ENCODE assay signal across 8 mouse cellular contexts in genomic region chr14:88470495-88471434, GRCm38 (mm10). TPM values are rescaled to one million over a fixed set of nuclear protein-coding genes. Genes with fewer than 3 reads are reported as not detected.
DNase-seq lines count a peak whose midpoint lies in the region; ATAC-seq lines count a peak whose summit lies in the region.

Pcdh20 (minus strand) TSS chr14:88471396.

- peaks cover 4% of the 10 kb centered on the region; the same call in 1 of the 2 replicates for H3K27me3 ChIP-seq in intestine, embryonic 15.5 days (replicated peaks)
- peaks cover 20% of the 10 kb centered on the region for H3K27me3 ChIP-seq in liver, embryonic 15.5 days

- H3K27ac ChIP-seq in brown adipose tissue, adult 24 weeks (replicated peaks; ENCODE audit: low read depth, low read length) = no peak within 1 kb of the TSS
- H3K27ac ChIP-seq in intestine, embryonic 15.5 days = no peak within 1 kb of the TSS
- no peak within 1 kb of the TSS for H3K27ac ChIP-seq in liver, embryonic 15.5 days (replicated peaks)

- H3K4me2 ChIP-seq in intestine, embryonic 15.5 days (replicated peaks) = peak within 1 kb of the TSS; percentile 88
- H3K4me2 ChIP-seq in liver, embryonic 15.5 days = peak within 1 kb of the TSS; percentile 33

- peak; percentile 86 for ATAC-seq in frontal cortex, adult (ENCODE audit: low TSS enrichment)
- peak; percentile 80 for ATAC-seq in intestine, embryonic 15.5 days
- no peak for ATAC-seq in liver, embryonic 15.5 days (ENCODE audit: insufficient read depth)

- 2% methylated on average over 29 of the region's 29 CpGs for WGBS in intestine, embryonic 15.5 days
- WGBS in liver, embryonic 15.5 days (ENCODE audit: insufficient replicate concordance) = 3% methylated on average over 29 of the region's 29 CpGs

- H3K9me3 ChIP-seq in intestine, embryonic 15.5 days = no peaks in the 10 kb centered on the region
- no peaks in the 10 kb centered on the region for H3K9me3 ChIP-seq in liver, embryonic 15.5 days (replicated peaks)

- no peaks in the 10 kb centered on the region for H3K4me1 ChIP-seq in brown adipose tissue, adult 24 weeks (ENCODE audit: control insufficient read depth, insufficient read depth, insufficient read length, low read length)
- no peaks in the 10 kb centered on the region for H3K4me1 ChIP-seq in intestine, embryonic 15.5 days (replicated peaks)
- no peaks in the 10 kb centered on the region for H3K4me1 ChIP-seq in liver, embryonic 15.5 days (replicated peaks)

- H3K36me3 ChIP-seq in intestine, embryonic 15.5 days = no peaks in the 10 kb centered on the region
- H3K36me3 ChIP-seq in liver, embryonic 15.5 days (replicated peaks) = no peaks in the 10 kb centered on the region

- H3K9ac ChIP-seq in intestine, embryonic 15.5 days = no peak within 1 kb of the TSS
- H3K9ac ChIP-seq in liver, embryonic 15.5 days = no peak within 1 kb of the TSS

- peak within 1 kb of the TSS; percentile 21; the same call in 1 of the 2 replicates for H3K4me3 ChIP-seq in brown adipose tissue, adult 24 weeks (ENCODE audit: insufficient read depth, low read depth, low read length)
- H3K4me3 ChIP-seq in intestine, embryonic 15.5 days (replicated peaks) = peak within 1 kb of the TSS; percentile 43
- no peak within 1 kb of the TSS for H3K4me3 ChIP-seq in liver, embryonic 15.5 days (replicated peaks)

- DNase-seq in cerebellum, adult 18-20 months = peak; percentile 7 to 15
- no peak for DNase-seq in cerebellum, adult 9-10 months
- peak; percentile 83 for DNase-seq in retina, postnatal 1 day
- DNase-seq in thymus, postnatal 10 days (ENCODE audit: low spot score in 2 of 2) = no peak

RNA-seq across cellular contexts. Expression of gene Pcdh20, which starts in this region (rescaled TPM):
- polyA plus RNA-seq in brown adipose tissue, adult 24 weeks (2012; ENCODE audit: insufficient read depth, insufficient read length, missing spikeins) = not detected in 2 replicates
- polyA plus RNA-seq in intestine, embryonic 15.5 days (2015; fragmentation: Nextera tagmentation; extraction: Ambion mirVana) = 1.4 and 2.1 TPM in 2 replicates
- polyA plus RNA-seq in liver, embryonic 15.5 days (2015; fragmentation: Nextera tagmentation; extraction: Ambion mirVana) = 0.15 and 0.16 TPM in 2 replicates

Comparison
In these comparisons a context has a peak if more than half of its experiments do, and no peak if none do; other contexts are left out.
1. DNase-seq: peak in cerebellum, adult 18-20 months (2 of 2) and retina, postnatal 1 day (single experiment); none in cerebellum, adult 9-10 months (single experiment) and thymus, postnatal 10 days (0 of 2).